Mouse (Mus musculus) limb, embryonic 15.5 days (tissue): ENCODE results near the gene Sct. TPM values are rescaled to one million over a fixed set of nuclear protein-coding genes. Genes with fewer than 3 reads are reported as not detected.
"Not testable (repeated sequence)": the region's sequence is repeated elsewhere in the genome, so short reads cannot be mapped to it uniquely, and the experiment has no call there.

Experiments
- ATAC-seq: fragments of 200-750 bp; cut with Nextera tagmentation; 2 replicates; pipeline ENCODE4 v1.8.0; 2017; ENCODE audit warnings: low read depth, moderate TSS enrichment; ENCODE audit not compliant: insufficient number of reproducible peaks, low FRiP score, low TSS enrichment
- H3K27ac ChIP-seq: fragments of 300-500 bp; sonication (generic); 2 replicates; pipeline ENCODE4 v1.5.1; 2015; ENCODE audit warnings: moderate library complexity, mild to moderate bottlenecking, inconsistent platforms
- H3K27me3 ChIP-seq: fragments of 300-500 bp; sonication (generic); 2 replicates; pipeline ENCODE4 v1.6.1; 2015; ENCODE audit warnings: inconsistent platforms
- H3K36me3 ChIP-seq: fragments of 300-500 bp; sonication (generic); 2 replicates; pipeline ENCODE4 v1.6.1; 2015; ENCODE audit warnings: inconsistent platforms
- H3K4me1 ChIP-seq: fragments of 300-500 bp; sonication (generic); 2 replicates; pipeline ENCODE4 v1.6.1; 2015; ENCODE audit warnings: inconsistent platforms
- H3K4me2 ChIP-seq: fragments of 300-500 bp; sonication (generic); 2 replicates; pipeline ENCODE4 v1.6.1; 2015; ENCODE audit warnings: mild to moderate bottlenecking, inconsistent platforms
- H3K4me3 ChIP-seq: fragments of 300-500 bp; sonication (generic); 2 replicates; pipeline ENCODE4 v1.5.1; 2015; ENCODE audit warnings: mild to moderate bottlenecking, inconsistent platforms
- H3K9ac ChIP-seq: fragments of 300-500 bp; sonication (generic); 2 replicates; pipeline ENCODE4 v1.6.1; 2015; ENCODE audit warnings: inconsistent platforms
- H3K9me3 ChIP-seq: fragments of 300-500 bp; sonication (generic); 2 replicates; pipeline ENCODE4 v1.6.1; 2016; ENCODE audit warnings: inconsistent platforms
- WGBS: fragments of 180-500 bp; shearing (Covaris S2); methylation state at CpG from one replicate; pipeline ENCODE4 v1.1.7; 2015; 5-methylcytosine and 5-hydroxymethylcytosine counted together
- polyA plus RNA-seq: library from polyadenylated mRNA; unstranded; fragments of >200 nt; fragmentation: Nextera tagmentation; extraction: Ambion mirVana; gene quantifications from 2 replicates; pipeline ENCODE4 v1.2.1, GENCODE M21; 2015

Sct gene
- polyA plus RNA-seq, 1 experiment from 2014 or later = 11.3 TPM

DNA sequence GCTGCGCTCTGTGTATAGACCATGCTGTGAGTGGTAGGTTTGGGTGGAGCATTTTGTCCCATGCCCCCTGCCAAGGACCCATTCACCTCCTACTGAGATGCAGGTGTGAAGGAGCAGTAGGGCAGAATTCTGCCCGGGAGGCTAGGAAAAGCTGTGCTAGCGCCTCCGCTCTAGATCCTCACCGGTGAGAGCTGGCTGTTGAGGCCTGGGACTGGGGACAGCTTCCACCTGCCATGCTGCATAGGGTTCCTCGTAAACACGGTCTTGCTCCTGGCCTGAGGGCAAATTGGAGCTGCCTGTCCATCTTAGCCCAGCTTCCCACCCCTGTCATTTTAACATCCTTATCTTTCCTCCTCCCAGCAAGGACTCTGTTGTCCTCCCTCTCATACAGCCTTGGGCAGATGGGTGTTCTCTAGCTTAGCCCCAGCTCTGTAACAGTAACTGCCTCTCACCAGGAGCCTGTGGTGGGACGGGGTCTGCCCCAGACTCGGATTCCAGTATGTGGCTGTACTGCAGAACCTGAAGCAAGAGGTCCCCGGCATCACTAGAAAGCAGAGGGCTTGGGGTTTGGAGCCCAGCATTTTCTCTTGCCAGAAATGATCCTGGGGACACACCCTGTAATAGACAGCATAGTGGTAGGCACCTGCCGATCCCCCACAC is 14.8 kb downstream of the Sct start:
- WGBS = 62% methylated on average over 11 of the region's 11 CpGs
- ATAC-seq = no peak
- Histone ChIP-seq H3K4me3 (no peak overlapping the region), H3K9ac (no peak overlapping the region), H3K27me3 (no peaks in the 10 kb centered on the region), H3K36me3 (peaks cover 50% of the 10 kb centered on the region), H3K9me3 (no peaks in the 10 kb centered on the region), H3K4me2 (no peak overlapping the region), H3K27ac (no peak overlapping the region), H3K4me1 (peaks cover 18% of the 10 kb centered on the region)

DNA sequence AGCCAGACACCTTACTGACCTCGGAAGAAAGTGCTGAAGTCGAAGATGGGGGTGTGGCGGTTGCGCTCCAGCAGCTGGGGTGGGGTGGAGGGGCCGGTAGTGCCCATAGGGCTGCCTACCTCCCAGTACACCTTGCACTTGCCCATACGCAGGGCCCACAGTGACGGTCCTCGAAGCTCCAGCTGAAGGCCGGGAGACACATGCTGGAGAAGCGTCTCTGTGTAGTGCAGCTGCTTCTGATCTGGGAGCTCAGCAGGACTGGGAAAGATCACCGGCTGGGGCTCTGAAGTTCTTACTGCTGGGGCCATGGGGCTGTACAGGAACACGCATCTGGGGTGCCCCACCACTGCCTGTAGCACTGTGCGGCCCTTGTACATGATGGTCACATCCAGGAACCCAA is 15.3 kb downstream of the Sct start:
- Histone ChIP-seq H3K4me1 (peaks cover 18% of the 10 kb centered on the region), H3K27me3 (no peaks in the 10 kb centered on the region), H3K4me3 (no peak overlapping the region), H3K4me2 (no peak overlapping the region), H3K9me3 (no peaks in the 10 kb centered on the region), H3K27ac (no peak overlapping the region), H3K9ac (no peak overlapping the region), H3K36me3 (peaks cover 55% of the 10 kb centered on the region)
- WGBS = 84% methylated on average over 13 of the region's 13 CpGs
- no peak for ATAC-seq

DNA sequence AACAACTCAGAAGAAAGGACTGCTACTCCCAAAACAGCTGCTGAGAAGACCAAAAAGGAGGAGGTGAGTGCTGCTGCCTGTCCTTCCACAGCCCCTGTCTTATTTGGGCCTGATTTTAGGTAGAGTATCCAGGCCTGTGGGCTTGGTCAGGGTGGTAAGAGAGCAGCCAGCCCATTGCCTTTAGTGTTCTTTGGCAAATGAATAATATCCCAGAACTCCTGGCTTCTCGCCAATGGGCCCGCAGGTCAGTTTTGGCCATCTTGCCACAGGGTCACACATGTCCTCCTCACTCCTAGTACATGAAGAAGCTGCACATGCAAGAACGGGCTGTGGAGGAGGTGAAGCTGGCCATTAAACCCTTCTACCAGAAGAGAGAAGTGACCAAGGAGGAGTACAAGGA is 17.5 kb downstream of the Sct start:
- H3K4me1 ChIP-seq = peaks cover 17% of the 10 kb centered on the region
- no peaks in the 10 kb centered on the region for H3K9me3 ChIP-seq
- H3K36me3 ChIP-seq = peaks cover 76% of the 10 kb centered on the region
- ATAC-seq = no peak
- 87% methylated on average over 3 of the region's 3 CpGs for WGBS
- H3K27ac ChIP-seq = no peak overlapping the region
- H3K4me3 ChIP-seq = no peak overlapping the region
- H3K27me3 ChIP-seq = no peaks in the 10 kb centered on the region
- H3K9ac ChIP-seq = no peak overlapping the region
- no peak overlapping the region for H3K4me2 ChIP-seq

DNA sequence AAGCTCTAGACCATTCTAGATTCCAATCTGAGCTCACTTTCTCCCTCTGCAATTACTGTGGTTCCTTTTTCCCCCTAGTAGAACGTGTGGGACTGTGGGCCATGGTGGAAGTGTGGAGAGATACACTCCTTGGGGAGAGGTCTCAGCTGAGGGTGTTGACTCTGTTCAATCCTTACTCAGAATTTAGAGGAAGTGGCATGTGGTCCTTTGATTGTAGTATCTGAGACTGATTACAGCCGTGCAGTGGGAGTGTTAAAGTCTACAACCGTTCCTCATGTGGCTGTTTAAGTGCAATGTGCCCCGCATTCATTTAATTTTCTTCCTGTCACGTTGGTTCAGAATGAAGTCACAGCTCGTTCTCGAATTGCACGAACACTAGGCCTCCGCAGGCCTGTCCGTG is 22.8 kb downstream of the Sct start:
- no peaks in the 10 kb centered on the region for H3K9me3 ChIP-seq
- no peak for ATAC-seq
- H3K4me2 ChIP-seq = no peak overlapping the region
- no peaks in the 10 kb centered on the region for H3K27me3 ChIP-seq
- WGBS = 86% methylated on average over 10 of the region's 10 CpGs
- H3K27ac ChIP-seq = no peak overlapping the region
- H3K36me3 ChIP-seq = peaks cover 90% of the 10 kb centered on the region
- H3K4me3 ChIP-seq = no peak overlapping the region
- no peak overlapping the region for H3K9ac ChIP-seq
- no peaks in the 10 kb centered on the region for H3K4me1 ChIP-seq

DNA sequence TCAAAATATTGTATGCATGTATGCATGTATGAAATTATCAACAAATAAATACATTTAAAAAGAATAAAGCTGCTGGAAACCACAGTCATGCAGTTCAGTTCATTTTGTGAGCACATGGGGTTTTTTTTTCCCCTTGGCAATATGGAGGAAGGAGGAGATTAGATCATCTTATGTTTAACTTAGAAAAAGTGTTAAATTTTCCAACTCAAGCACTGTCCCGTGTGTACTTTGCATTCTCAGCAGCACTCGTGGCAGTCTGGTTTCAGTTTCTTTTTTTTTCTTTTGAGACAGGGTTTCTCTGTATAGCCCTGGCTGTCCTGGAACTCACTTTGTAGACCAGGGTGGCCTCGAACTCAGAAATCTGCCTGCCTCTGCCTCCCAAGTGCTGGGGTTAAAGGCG is 28.4 kb downstream of the Sct start:
- 84% methylated on average over 4 of the region's 4 CpGs for WGBS
- not testable (repeated sequence) for H3K27ac ChIP-seq, H3K4me3 ChIP-seq, H3K4me1 ChIP-seq, H3K27me3 ChIP-seq, H3K9me3 ChIP-seq, ATAC-seq, H3K4me2 ChIP-seq, H3K9ac ChIP-seq
- peaks cover 89% of the 10 kb centered on the region for H3K36me3 ChIP-seq

DNA sequence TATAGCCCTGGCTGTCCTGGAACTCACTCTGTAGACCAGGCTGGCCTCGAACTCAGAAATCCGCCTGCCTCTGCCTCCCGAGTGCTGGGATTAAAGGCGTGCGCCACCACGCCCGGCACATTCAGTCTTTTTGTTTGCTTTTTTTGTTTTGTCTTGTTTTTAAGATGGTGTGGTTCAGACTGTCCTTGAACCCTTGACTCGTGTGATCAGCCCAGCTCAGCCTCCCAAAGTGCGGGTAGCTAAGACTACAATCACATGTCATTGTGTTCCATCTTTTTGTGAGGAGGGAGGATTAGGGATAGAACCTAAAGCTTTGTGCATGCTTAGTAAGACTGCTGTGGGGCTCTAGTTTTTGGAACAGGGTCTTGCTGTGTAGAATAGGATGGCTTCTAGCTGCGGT is 47.4 kb downstream of the Sct start:
- Histone ChIP-seq H3K4me3 (no peak overlapping the region), H3K9ac (no peak overlapping the region), H3K27ac (no peak overlapping the region), H3K9me3 (no peaks in the 10 kb centered on the region), H3K36me3 (peaks cover 57% of the 10 kb centered on the region), H3K27me3 (no peaks in the 10 kb centered on the region), H3K4me1 (peaks cover 22% of the 10 kb centered on the region), H3K4me2 (no peak overlapping the region)
- ATAC-seq = no peak
- 96% methylated on average over 10 of the region's 10 CpGs for WGBS

DNA sequence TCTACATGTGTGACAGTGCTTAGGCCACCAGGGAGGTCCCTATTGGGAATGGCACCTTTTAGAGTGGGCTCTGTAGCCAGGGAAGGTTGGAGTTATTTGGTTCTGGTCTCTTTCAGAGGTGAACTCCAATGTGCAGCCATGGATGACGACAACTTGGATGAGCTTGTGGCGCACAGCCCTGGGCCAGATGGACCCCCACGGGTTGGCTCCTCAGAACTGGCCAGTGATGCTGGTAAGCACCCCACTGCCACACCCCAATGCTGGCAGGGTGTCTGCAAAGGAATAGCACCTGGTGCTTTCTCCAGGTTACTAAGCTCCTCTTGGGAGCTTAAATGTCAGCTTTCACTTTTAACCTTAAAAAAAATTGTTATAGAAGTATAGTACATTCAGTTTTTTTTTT is 47.8 kb downstream of the Sct start:
- Histone ChIP-seq H3K36me3 (peaks cover 54% of the 10 kb centered on the region), H3K27me3 (no peaks in the 10 kb centered on the region), H3K9ac (no peak overlapping the region), H3K9me3 (no peaks in the 10 kb centered on the region), H3K4me1 (peaks cover 22% of the 10 kb centered on the region), H3K27ac (no peak overlapping the region), H3K4me2 (no peak overlapping the region), H3K4me3 (no peak overlapping the region)
- 92% methylated on average over 3 of the region's 3 CpGs for WGBS
- no peak for ATAC-seq

DNA sequence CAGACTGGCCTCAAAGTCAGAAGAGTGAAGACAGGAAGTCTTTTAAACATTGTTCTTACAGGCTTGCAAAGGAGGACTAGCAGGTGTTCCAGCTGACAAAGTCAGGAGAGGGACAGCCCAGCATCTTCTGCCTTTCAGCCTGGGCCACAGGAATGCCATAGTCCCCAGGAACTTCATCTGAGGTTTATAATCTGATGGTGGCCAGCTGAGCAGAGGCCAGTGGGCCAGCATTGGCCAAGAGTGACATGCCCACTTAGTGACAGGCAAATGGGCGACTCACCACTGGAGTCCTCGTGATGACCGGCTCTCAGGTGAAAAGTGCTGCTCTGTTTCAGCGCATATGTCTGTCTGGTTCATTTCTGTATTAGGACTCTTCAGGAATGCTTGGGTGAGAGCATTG is 48.4 kb downstream of the Sct start:
- ATAC-seq = no peak
- H3K36me3 ChIP-seq = peaks cover 49% of the 10 kb centered on the region
- peaks cover 22% of the 10 kb centered on the region for H3K4me1 ChIP-seq
- H3K4me3 ChIP-seq = no peak overlapping the region
- no peak overlapping the region for H3K27ac ChIP-seq
- 95% methylated on average over 4 of the region's 4 CpGs for WGBS
- H3K9ac ChIP-seq = no peak overlapping the region
- H3K9me3 ChIP-seq = no peaks in the 10 kb centered on the region
- H3K4me2 ChIP-seq = no peak overlapping the region
- H3K27me3 ChIP-seq = no peaks in the 10 kb centered on the region

DNA sequence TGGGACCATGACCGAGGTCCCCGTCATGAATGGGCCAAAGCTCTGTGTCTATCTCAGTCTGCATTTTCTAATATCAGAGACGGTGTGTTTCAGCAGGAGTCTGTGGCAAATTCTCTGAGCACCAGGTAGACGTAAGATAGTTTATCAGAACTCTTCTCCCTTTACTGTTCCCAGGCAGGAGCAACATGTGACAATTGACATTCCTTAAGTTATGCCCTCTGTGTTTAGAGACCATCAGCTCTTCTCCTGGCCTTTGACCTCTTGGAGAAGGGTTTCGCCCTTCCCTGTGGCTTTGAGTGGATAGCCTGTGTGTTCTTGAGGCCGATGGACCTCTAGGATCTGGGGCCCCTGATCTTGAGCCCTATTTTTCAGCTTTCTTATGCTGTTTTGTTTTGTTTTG is 49.2 kb downstream of the Sct start:
- H3K4me1 ChIP-seq = peaks cover 22% of the 10 kb centered on the region
- 58% methylated on average over 6 of the region's 6 CpGs for WGBS
- H3K9me3 ChIP-seq = no peaks in the 10 kb centered on the region
- peak overlapping the region; percentile 71 for H3K4me2 ChIP-seq
- H3K27ac ChIP-seq = no peak overlapping the region
- peaks cover 40% of the 10 kb centered on the region for H3K36me3 ChIP-seq
- peak overlapping the region; percentile 100 for H3K4me3 ChIP-seq
- peak overlapping the region; percentile 97 for H3K9ac ChIP-seq
- ATAC-seq = no peak
- H3K27me3 ChIP-seq = no peaks in the 10 kb centered on the region

Other genes with a start within 250 kb of the Sct start
- gene B4galnt4, start 218.0 kb downstream of the Sct start, polyA plus RNA-seq = 9.9 and 12.1 TPM in 2 replicates
- gene Pkp3, start 200.9 kb downstream of the Sct start, polyA plus RNA-seq = 150 and 151 TPM in 2 replicates
- gene Sigirr, start 178.6 kb downstream of the Sct start, polyA plus RNA-seq = 3.3 and 3.8 TPM in 2 replicates
- 23.4 and 24.1 TPM in 2 replicates for gene Ano9, start 161.3 kb downstream of the Sct start, polyA plus RNA-seq
- 69.4 and 70.0 TPM in 2 replicates for gene Ptdss2, start 156.8 kb downstream of the Sct start, polyA plus RNA-seq
- gene Rnh1, start 106.3 kb downstream of the Sct start, polyA plus RNA-seq = 279 and 294 TPM in 2 replicates
- 164 and 165 TPM in 2 replicates for gene Hras, start 85.1 kb downstream of the Sct start, polyA plus RNA-seq
- 8.0 and 9.0 TPM in 2 replicates for gene Lrrc56, start 85.0 kb downstream of the Sct start, polyA plus RNA-seq
- 1.7 and 2.2 TPM in 2 replicates for gene Lmntd2, start 65.1 kb downstream of the Sct start, polyA plus RNA-seq
- gene Rassf7, start 63.3 kb downstream of the Sct start, polyA plus RNA-seq = 56.1 and 58.6 TPM in 2 replicates
- 64.3 and 68.9 TPM in 2 replicates for gene Phrf1, start 50.3 kb downstream of the Sct start, polyA plus RNA-seq
- gene Irf7, start 12.7 kb downstream of the Sct start, polyA plus RNA-seq = 3.1 and 3.4 TPM in 2 replicates
- 0.19 and 0.29 TPM in 2 replicates for gene Cdhr5, start 2.3 kb downstream of the Sct start, polyA plus RNA-seq
- gene Drd4, start 12.9 kb upstream of the Sct start, polyA plus RNA-seq = 1.5 TPM in 2 replicates
- gene Deaf1, start 48.6 kb upstream of the Sct start, polyA plus RNA-seq = 68.6 and 70.8 TPM in 2 replicates
- 35.9 and 38.5 TPM in 2 replicates for gene Tmem80, start 48.6 kb upstream of the Sct start, polyA plus RNA-seq
- 42.7 and 43.9 TPM in 2 replicates for gene Eps8l2, start 59.7 kb upstream of the Sct start, polyA plus RNA-seq
- gene Taldo1, start 113.1 kb upstream of the Sct start, polyA plus RNA-seq = 272 and 290 TPM in 2 replicates
- gene Gatd1, start 135.0 kb upstream of the Sct start, polyA plus RNA-seq = 62.8 and 62.9 TPM in 2 replicates
- 1.1 and 1.9 TPM in 2 replicates for gene Cend1, start 150.4 kb upstream of the Sct start, polyA plus RNA-seq
- gene Slc25a22, start 158.8 kb upstream of the Sct start, polyA plus RNA-seq = 28.8 and 29.5 TPM in 2 replicates
- gene Pidd1, start 164.9 kb upstream of the Sct start, polyA plus RNA-seq = 8.8 and 9.8 TPM in 2 replicates
- 1,100 and 1,341 TPM in 2 replicates for gene Rplp2, start 168.2 kb upstream of the Sct start, polyA plus RNA-seq
- 16.9 and 23.6 TPM in 2 replicates for gene Pnpla2, start 176.1 kb upstream of the Sct start, polyA plus RNA-seq
- 16.4 and 21.6 TPM in 2 replicates for gene Cracr2b, start 182.0 kb upstream of the Sct start, polyA plus RNA-seq
- gene Cd151, start 188.3 kb upstream of the Sct start, polyA plus RNA-seq = 14.2 and 20.6 TPM in 2 replicates
- gene Polr2l, start 196.0 kb upstream of the Sct start, polyA plus RNA-seq = 54.7 and 57.5 TPM in 2 replicates
- gene Tspan4, start 196.1 kb upstream of the Sct start, polyA plus RNA-seq = 71.4 and 79.1 TPM in 2 replicates